Mouse (Mus musculus): ENCODE data around the gene Adgrv1. TPM values are rescaled to one million over a fixed set of nuclear protein-coding genes. Genes with fewer than 3 reads are reported as not detected.
A peak's percentile ranks its signal among the peaks of the same experiment; 100 is the strongest.
"Not testable (repeated sequence)": the region's sequence is repeated elsewhere in the genome, so short reads cannot be mapped to it uniquely, and the experiment has no call there.

The Adgrv1 gene
- 0.10 and 0.12 TPM in 2 replicates for polyA plus RNA-seq (2015; fragmentation: Nextera tagmentation; extraction: Ambion mirVana)

- Histone ChIP-seq H3K36me3 (replicated peaks) (no peaks in the 10 kb centered on the region), H3K9ac (no peak within 1 kb of the TSS), H3K27ac (replicated peaks) (no peak within 1 kb of the TSS), H3K4me2 (peak within 1 kb of the TSS; percentile 50), H3K27me3 (peaks cover 78% of the 10 kb centered on the region), H3K9me3 (replicated peaks) (no peaks in the 10 kb centered on the region), H3K4me3 (replicated peaks) (peak within 1 kb of the TSS; percentile 31), H3K4me1 (replicated peaks) (peaks cover 9% of the 10 kb centered on the region)
- 3% methylated on average over 42 of the region's 42 CpGs for WGBS (ENCODE audit: insufficient replicate concordance)
- peak; percentile 84 for ATAC-seq (ENCODE audit: insufficient read depth)
Measured at GRCm38 (mm10) chr13:81632720-81633415, at the start of gene Adgrv1. Gene Adgrv1 (minus strand): TSS chr13:81633154.

GRCm38 (mm10) chr13:81675333-81675732 is 42.4 kb upstream of the Adgrv1 start:
- H3K4me1 ChIP-seq (replicated peaks): no peaks in the 10 kb centered on the region; the same call in 1 of the 2 replicates
- WGBS (ENCODE audit: insufficient replicate concordance): 80% methylated on average over 8 of the region's 8 CpGs
- H3K4me2 ChIP-seq: no peak overlapping the region
- no peak overlapping the region for H3K9ac ChIP-seq
- ATAC-seq (ENCODE audit: insufficient read depth): no peak
- H3K27ac ChIP-seq (replicated peaks): no peak overlapping the region
- no peak overlapping the region for H3K4me3 ChIP-seq (replicated peaks)
- H3K9me3 ChIP-seq (replicated peaks): no peaks in the 10 kb centered on the region
- no peaks in the 10 kb centered on the region for H3K27me3 ChIP-seq
- H3K36me3 ChIP-seq (replicated peaks): peaks cover 53% of the 10 kb centered on the region

- Histone ChIP-seq H3K4me2 (no peak overlapping the region), H3K9ac (no peak overlapping the region), H3K36me3 (replicated peaks) (peaks cover 61% of the 10 kb centered on the region), H3K4me3 (replicated peaks) (no peak overlapping the region), H3K27me3 (no peaks in the 10 kb centered on the region), H3K9me3 (replicated peaks) (no peaks in the 10 kb centered on the region), H3K4me1 (replicated peaks) (peaks cover 21% of the 10 kb centered on the region), H3K27ac (replicated peaks) (no peak overlapping the region)
- ATAC-seq (ENCODE audit: insufficient read depth): no peak
- WGBS (ENCODE audit: insufficient replicate concordance): 77% methylated on average over 5 of the region's 5 CpGs
Measured at GRCm38 (mm10) chr13:81667713-81668112, 34.8 kb upstream of the Adgrv1 start.

GRCm38 (mm10) chr13:81664331-81664698 is 31.4 kb upstream of the Adgrv1 start:
- Histone ChIP-seq H3K4me2 (no peak overlapping the region), H3K9me3 (replicated peaks) (no peaks in the 10 kb centered on the region), H3K4me3 (replicated peaks) (no peak overlapping the region), H3K9ac (no peak overlapping the region), H3K36me3 (replicated peaks) (peaks cover 49% of the 10 kb centered on the region), H3K4me1 (replicated peaks) (peaks cover 42% of the 10 kb centered on the region), H3K27ac (replicated peaks) (peak overlapping the region; percentile 78), H3K27me3 (no peaks in the 10 kb centered on the region)
- 81% methylated on average over 5 of the region's 5 CpGs for WGBS (ENCODE audit: insufficient replicate concordance)
- no peak for ATAC-seq (ENCODE audit: insufficient read depth)

GRCm38 (mm10) chr13:81663566-81664330 is 30.8 kb upstream of the Adgrv1 start:
- peak overlapping the region; percentile 39 for H3K4me2 ChIP-seq
- H3K9ac ChIP-seq: 0 out of 2 replicates have a peak overlapping the region, but pooled peaks have one; percentile 1

GRCm38 (mm10) chr13:81658053-81658752 is 25.2 kb upstream of the Adgrv1 start:
- no peak for ATAC-seq (ENCODE audit: insufficient read depth)
- Histone ChIP-seq H3K4me3 (replicated peaks) (peak overlapping the region; percentile 82), H3K4me1 (replicated peaks) (peaks cover 51% of the 10 kb centered on the region)

More at GRCm38 (mm10) chr13:81663566-81664330, 30.8 kb upstream of the Adgrv1 start:
- Histone ChIP-seq H3K4me3 (replicated peaks) (no peak overlapping the region), H3K4me1 (replicated peaks) (peaks cover 48% of the 10 kb centered on the region), H3K9me3 (replicated peaks) (no peaks in the 10 kb centered on the region), H3K27ac (replicated peaks) (peak overlapping the region; percentile 78), H3K36me3 (replicated peaks) (peaks cover 43% of the 10 kb centered on the region), H3K27me3 (no peaks in the 10 kb centered on the region)
- ATAC-seq (ENCODE audit: insufficient read depth): peak; percentile 95
- 64% methylated on average over 12 of the region's 12 CpGs for WGBS (ENCODE audit: insufficient replicate concordance)

GRCm38 (mm10) chr13:81657351-81658052 is 24.5 kb upstream of the Adgrv1 start, which contains the start of gene Lysmd3:
Gene Lysmd3 (plus strand): TSS chr13:81657663.
- no peaks in the 10 kb centered on the region for H3K9me3 ChIP-seq (replicated peaks)
- ATAC-seq (ENCODE audit: insufficient read depth): peak; percentile 99
- H3K36me3 ChIP-seq (replicated peaks): no peaks in the 10 kb centered on the region
- under 1% methylated on average over 73 of the region's 73 CpGs for WGBS (ENCODE audit: insufficient replicate concordance)
- peak within 1 kb of the TSS; percentile 90 for H3K9ac ChIP-seq
- peaks cover 44% of the 10 kb centered on the region for H3K4me1 ChIP-seq (replicated peaks)
- peak within 1 kb of the TSS; percentile 96 for H3K27ac ChIP-seq (replicated peaks)
- peak within 1 kb of the TSS; percentile 82 for H3K4me3 ChIP-seq (replicated peaks)
- peak within 1 kb of the TSS; percentile 82 for H3K4me2 ChIP-seq
- no peaks in the 10 kb centered on the region for H3K27me3 ChIP-seq

More at GRCm38 (mm10) chr13:81658053-81658752, 25.2 kb upstream of the Adgrv1 start:
- H3K9ac ChIP-seq: peak overlapping the region; percentile 90
- no peaks in the 10 kb centered on the region for H3K27me3 ChIP-seq
- H3K36me3 ChIP-seq (replicated peaks): no peaks in the 10 kb centered on the region
- peak overlapping the region; percentile 96 for H3K27ac ChIP-seq (replicated peaks)
- WGBS (ENCODE audit: insufficient replicate concordance): 9% methylated on average over 21 of the region's 21 CpGs
- peak overlapping the region; percentile 82 for H3K4me2 ChIP-seq
- H3K9me3 ChIP-seq (replicated peaks): no peaks in the 10 kb centered on the region

GRCm38 (mm10) chr13:81657008-81657350 is 24.0 kb upstream of the Adgrv1 start:
- Histone ChIP-seq H3K27ac (replicated peaks) (peak overlapping the region; percentile 96), H3K4me1 (replicated peaks) (peaks cover 42% of the 10 kb centered on the region), H3K4me2 (peak overlapping the region; percentile 82), H3K9me3 (replicated peaks) (no peaks in the 10 kb centered on the region), H3K9ac (peak overlapping the region; percentile 72), H3K4me3 (replicated peaks) (peak overlapping the region; percentile 82), H3K27me3 (no peaks in the 10 kb centered on the region), H3K36me3 (replicated peaks) (no peaks in the 10 kb centered on the region)
- WGBS (ENCODE audit: insufficient replicate concordance): 26% methylated on average over 5 of the region's 5 CpGs
- peak; percentile 72 for ATAC-seq (ENCODE audit: insufficient read depth)

GRCm38 (mm10) chr13:81656091-81656850 is 23.3 kb upstream of the Adgrv1 start:
- Histone ChIP-seq H3K27me3 (no peaks in the 10 kb centered on the region), H3K9ac (0 out of 2 replicates have a peak overlapping the region, but pooled peaks have one; percentile 72), H3K9me3 (replicated peaks) (no peaks in the 10 kb centered on the region), H3K4me3 (replicated peaks) (peak overlapping the region; percentile 82), H3K36me3 (replicated peaks) (no peaks in the 10 kb centered on the region), H3K4me2 (peak overlapping the region; percentile 82), H3K27ac (replicated peaks) (peak overlapping the region; percentile 96), H3K4me1 (replicated peaks) (peaks cover 35% of the 10 kb centered on the region)
- 65% methylated on average over 14 of the region's 14 CpGs for WGBS (ENCODE audit: insufficient replicate concordance)
- ATAC-seq (ENCODE audit: insufficient read depth): no peak

GRCm38 (mm10) chr13:81650382-81650781 is 17.4 kb upstream of the Adgrv1 start:
- Histone ChIP-seq H3K4me1 (replicated peaks) (peaks cover 29% of the 10 kb centered on the region), H3K4me2 (peak overlapping the region; percentile 56)
- H3K4me3 ChIP-seq (replicated peaks); H3K9me3 ChIP-seq (replicated peaks); H3K9ac ChIP-seq; ATAC-seq (ENCODE audit: insufficient read depth); H3K27me3 ChIP-seq; H3K36me3 ChIP-seq (replicated peaks); H3K27ac ChIP-seq (replicated peaks): not testable (repeated sequence)
- 20% methylated on average over 5 of the region's 6 CpGs for WGBS (ENCODE audit: insufficient replicate concordance)

All from liver, embryonic 15.5 days (tissue).